In the genomic region with DNA sequence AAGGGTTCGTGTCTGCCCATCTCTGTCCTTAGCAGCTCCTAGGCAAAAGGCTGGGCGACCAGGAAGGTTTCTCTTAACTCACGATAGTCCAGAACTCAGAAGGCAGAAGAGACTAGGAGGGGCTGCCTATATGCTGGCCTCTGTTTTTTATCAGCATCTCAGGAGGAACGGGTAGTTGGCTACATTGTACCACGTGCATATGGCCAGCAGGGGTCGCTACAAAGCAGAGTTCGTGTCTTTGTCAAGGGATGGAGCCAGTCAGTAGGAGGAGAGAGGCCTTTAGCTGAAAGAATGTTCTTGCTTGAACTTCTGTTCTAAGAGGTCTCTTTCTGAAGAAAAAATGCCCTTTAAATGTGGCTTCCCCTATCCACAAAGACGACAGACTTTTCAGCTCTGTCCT, we compare ENCODE assay signal across 8 mouse cellular contexts. TPM values are rescaled to one million over a fixed set of nuclear protein-coding genes. Genes with fewer than 3 reads are reported as not detected.
DNase-seq lines count a peak whose midpoint lies in the region; ATAC-seq lines count a peak whose summit lies in the region.

No protein-coding gene starts in this region.

- no peaks in the 10 kb centered on the region; the same call in 1 of the 2 replicates for H3K27me3 ChIP-seq in embryonic facial prominence, embryonic 14.5 days (replicated peaks; ENCODE audit: control insufficient read depth, insufficient read depth, low read length)
- H3K27me3 ChIP-seq in heart, embryonic 10.5 days (ENCODE audit: insufficient read depth, poor library complexity, severe bottlenecking), result peaks cover 19% of the 10 kb centered on the region
- H3K27me3 ChIP-seq in kidney, embryonic 16.5 days (ENCODE audit: insufficient read depth, low read length), result no peaks in the 10 kb centered on the region
- no peaks in the 10 kb centered on the region; the same call in 1 of the 2 replicates for H3K27me3 ChIP-seq in limb, embryonic 15.5 days
- 0 out of 2 replicates have a peak, but pooled peaks cover 4% of the 10 kb centered on the region for H3K27me3 ChIP-seq in stomach, embryonic 16.5 days (ENCODE audit: control insufficient read depth, insufficient read depth, low read length)

- H3K4me2 ChIP-seq in embryonic facial prominence, embryonic 14.5 days (ENCODE audit: low read depth, low read length), result no peak overlapping the region
- H3K4me2 ChIP-seq in kidney, embryonic 16.5 days (replicated peaks; ENCODE audit: low read depth, low read length), result no peak overlapping the region
- 0 out of 2 replicates have a peak overlapping the region, but pooled peaks have one; percentile 7 for H3K4me2 ChIP-seq in limb, embryonic 15.5 days
- no peak overlapping the region for H3K4me2 ChIP-seq in stomach, embryonic 16.5 days (ENCODE audit: low read depth, low read length)

- H3K4me3 ChIP-seq in embryonic facial prominence, embryonic 14.5 days (ENCODE audit: low read depth, low read length), result no peak overlapping the region
- H3K4me3 ChIP-seq in heart, embryonic 10.5 days, result no peak overlapping the region
- no peak overlapping the region for H3K4me3 ChIP-seq in kidney, embryonic 16.5 days (ENCODE audit: low read length)
- no peak overlapping the region for H3K4me3 ChIP-seq in limb, embryonic 15.5 days
- no peak overlapping the region for H3K4me3 ChIP-seq in stomach, embryonic 16.5 days (replicated peaks; ENCODE audit: low read length)

- H3K27ac ChIP-seq in embryonic facial prominence, embryonic 14.5 days (replicated peaks; ENCODE audit: low read depth, low read length), result no peak overlapping the region
- no peak overlapping the region for H3K27ac ChIP-seq in heart, embryonic 10.5 days
- H3K27ac ChIP-seq in kidney, embryonic 16.5 days (ENCODE audit: low read length), result no peak overlapping the region
- no peak overlapping the region for H3K27ac ChIP-seq in limb, embryonic 15.5 days
- H3K27ac ChIP-seq in stomach, embryonic 16.5 days (ENCODE audit: low read length), result no peak overlapping the region

- WGBS in embryonic facial prominence, embryonic 14.5 days, result 8% methylated on average over 8 of the region's 8 CpGs
- WGBS in heart, embryonic 10.5 days, result 6% methylated on average over 8 of the region's 8 CpGs
- WGBS in kidney, embryonic 16.5 days, result 4% methylated on average over 8 of the region's 8 CpGs
- 5% methylated on average over 8 of the region's 8 CpGs for WGBS in limb, embryonic 15.5 days
- 7% methylated on average over 8 of the region's 8 CpGs for WGBS in stomach, embryonic 16.5 days

- ATAC-seq in embryonic facial prominence, embryonic 14.5 days (ENCODE audit: low read depth), result 0 out of 2 replicates have a peak, but pooled peaks have one; percentile 56
- peak; percentile 62; the same call in 1 of the 2 replicates for ATAC-seq in kidney, embryonic 16.5 days (ENCODE audit: low FRiP score, low TSS enrichment)
- no peak for ATAC-seq in limb, embryonic 15.5 days (ENCODE audit: insufficient number of reproducible peaks, low FRiP score, low TSS enrichment, low read depth)
- ATAC-seq in stomach, embryonic 16.5 days (ENCODE audit: insufficient read depth, low FRiP score), result peak; percentile 68

- DNase-seq in 3T3-L1 (ENCODE audit: low read depth, low spot score), result peak; percentile 93
- peak; percentile 90 for DNase-seq in adrenal gland, postnatal 14 days
- peak; percentile 84 for DNase-seq in embryonic facial prominence, embryonic 14.5 days (ENCODE audit: low spot score)
- peak; percentile 87 for DNase-seq in heart, embryonic 10.5 days (ENCODE audit: low spot score)
- peak; percentile 84 to 89 for DNase-seq in natural killer cell, adult 2 months (ENCODE audit: low spot score in 2 of 2)

- H3K9me3 ChIP-seq in embryonic facial prominence, embryonic 14.5 days (ENCODE audit: control insufficient read depth, low read length), result no peaks in the 10 kb centered on the region
- no peaks in the 10 kb centered on the region for H3K9me3 ChIP-seq in heart, embryonic 10.5 days
- no peaks in the 10 kb centered on the region for H3K9me3 ChIP-seq in kidney, embryonic 16.5 days (ENCODE audit: low read length)
- H3K9me3 ChIP-seq in limb, embryonic 15.5 days, result no peaks in the 10 kb centered on the region
- no peaks in the 10 kb centered on the region for H3K9me3 ChIP-seq in stomach, embryonic 16.5 days (replicated peaks; ENCODE audit: control insufficient read depth, low read length)

- peaks cover 7% of the 10 kb centered on the region; the same call in 1 of the 2 replicates for H3K4me1 ChIP-seq in embryonic facial prominence, embryonic 14.5 days (ENCODE audit: control insufficient read depth, insufficient read depth, low read length)
- peaks cover 23% of the 10 kb centered on the region for H3K4me1 ChIP-seq in heart, embryonic 10.5 days
- H3K4me1 ChIP-seq in kidney, embryonic 16.5 days (ENCODE audit: insufficient read depth, low read length), result peaks cover 18% of the 10 kb centered on the region
- H3K4me1 ChIP-seq in limb, embryonic 15.5 days, result peaks cover 14% of the 10 kb centered on the region; the same call in 1 of the 2 replicates
- H3K4me1 ChIP-seq in stomach, embryonic 16.5 days (ENCODE audit: control insufficient read depth, insufficient read depth, low read length), result no peaks in the 10 kb centered on the region

- no peaks in the 10 kb centered on the region for H3K36me3 ChIP-seq in embryonic facial prominence, embryonic 14.5 days (ENCODE audit: control insufficient read depth, insufficient read depth, low read length)
- no peaks in the 10 kb centered on the region for H3K36me3 ChIP-seq in heart, embryonic 10.5 days
- no peaks in the 10 kb centered on the region for H3K36me3 ChIP-seq in kidney, embryonic 16.5 days (ENCODE audit: insufficient read depth, low read length)
- no peaks in the 10 kb centered on the region for H3K36me3 ChIP-seq in limb, embryonic 15.5 days
- no peaks in the 10 kb centered on the region for H3K36me3 ChIP-seq in stomach, embryonic 16.5 days (ENCODE audit: control insufficient read depth, insufficient read depth, low read length)

- H3K9ac ChIP-seq in embryonic facial prominence, embryonic 14.5 days (ENCODE audit: low read depth, low read length), result no peak overlapping the region
- H3K9ac ChIP-seq in kidney, embryonic 16.5 days (replicated peaks; ENCODE audit: low read length), result no peak overlapping the region
- H3K9ac ChIP-seq in limb, embryonic 15.5 days, result no peak overlapping the region
- H3K9ac ChIP-seq in stomach, embryonic 16.5 days (ENCODE audit: low read length), result no peak overlapping the region

RNA-seq across cellular contexts. Expression of a gene that starts 46.1 kb away (rescaled TPM):
- 60.0 and 93.2 TPM in 2 replicates for total RNA-seq in adrenal gland, postnatal 14 days (2021)
- polyA plus RNA-seq in embryonic facial prominence, embryonic 14.5 days (2014; fragmentation: Nextera tagmentation; extraction: Ambion mirVana), result 32.7 and 35.8 TPM in 2 replicates
- 47.2 and 50.2 TPM in 2 replicates for polyA plus RNA-seq in heart, embryonic 10.5 days (2016; fragmentation: Nextera tagmentation; extraction: Ambion mirVana)
- polyA plus RNA-seq in kidney, embryonic 16.5 days (2015; fragmentation: Nextera tagmentation; extraction: Ambion mirVana), result 76.2 and 80.2 TPM in 2 replicates
- 39.3 and 42.9 TPM in 2 replicates for polyA plus RNA-seq in limb, embryonic 15.5 days (2015; fragmentation: Nextera tagmentation; extraction: Ambion mirVana)
- polyA plus RNA-seq in stomach, embryonic 16.5 days (2015; fragmentation: Nextera tagmentation; extraction: Ambion mirVana), result 36.0 and 43.7 TPM in 2 replicates

RNA-seq across cellular contexts. Expression of a gene that starts 47.2 kb away (rescaled TPM):
- total RNA-seq in adrenal gland, postnatal 14 days (2021), result 23.6 and 41.0 TPM in 2 replicates
- polyA plus RNA-seq in embryonic facial prominence, embryonic 14.5 days (2014; fragmentation: Nextera tagmentation; extraction: Ambion mirVana), result 18.8 and 22.9 TPM in 2 replicates
- 17.5 and 20.8 TPM in 2 replicates for polyA plus RNA-seq in heart, embryonic 10.5 days (2016; fragmentation: Nextera tagmentation; extraction: Ambion mirVana)
- 29.4 and 30.3 TPM in 2 replicates for polyA plus RNA-seq in kidney, embryonic 16.5 days (2015; fragmentation: Nextera tagmentation; extraction: Ambion mirVana)
- 21.3 and 23.4 TPM in 2 replicates for polyA plus RNA-seq in limb, embryonic 15.5 days (2015; fragmentation: Nextera tagmentation; extraction: Ambion mirVana)
- polyA plus RNA-seq in stomach, embryonic 16.5 days (2015; fragmentation: Nextera tagmentation; extraction: Ambion mirVana), result 9.9 and 12.8 TPM in 2 replicates
